Mouse (Mus musculus): ENCODE measurements around the gene Eva1b.

Gene Eva1b

GRCm38 (mm10) chr4:126147533-126148160 is at the start of gene Eva1b:
Gene Eva1b, plus strand, starts transcription at chr4:126147744.
- no peak for DNase-seq (ENCODE audit: low read depth)

- no peak for DNase-seq (ENCODE audit: low read depth)
Measured at GRCm38 (mm10) chr4:126099365-126099764, 48.2 kb upstream of the Eva1b start.

GRCm38 (mm10) chr4:126100764-126101163 is 46.8 kb upstream of the Eva1b start:
- DNase-seq (ENCODE audit: low read depth): no peak

- peak; percentile 77 for DNase-seq (ENCODE audit: low read depth)
Measured at GRCm38 (mm10) chr4:126102061-126102841, 45.3 kb upstream of the Eva1b start.

- DNase-seq (ENCODE audit: low read depth): peak; percentile 99
Measured at GRCm38 (mm10) chr4:126103057-126103581, 44.4 kb upstream of the Eva1b start.

- peak; percentile 99 for DNase-seq (ENCODE audit: low read depth)
Measured at GRCm38 (mm10) chr4:126103590-126104068, 43.9 kb upstream of the Eva1b start, which contains the start of gene Stk40. Gene Stk40, plus strand, starts transcription at chr4:126103957.

GRCm38 (mm10) chr4:126104261-126105075 is 43.1 kb upstream of the Eva1b start:
- DNase-seq (ENCODE audit: low read depth): peak; percentile 43

GRCm38 (mm10) chr4:126105131-126105783 is 42.3 kb upstream of the Eva1b start:
- DNase-seq (ENCODE audit: low read depth): no peak

GRCm38 (mm10) chr4:126108061-126108740 is 39.3 kb upstream of the Eva1b start:
- no peak for DNase-seq (ENCODE audit: low read depth)

- peak; percentile 80 for DNase-seq (ENCODE audit: low read depth)
Measured at GRCm38 (mm10) chr4:126109613-126110373, 37.8 kb upstream of the Eva1b start.

- peak; percentile 96 for DNase-seq (ENCODE audit: low read depth)
Measured at GRCm38 (mm10) chr4:126110374-126111152, 37.0 kb upstream of the Eva1b start.

- no peak for DNase-seq (ENCODE audit: low read depth)
Measured at GRCm38 (mm10) chr4:126111153-126111549, 36.4 kb upstream of the Eva1b start.

- no peak for DNase-seq (ENCODE audit: low read depth)
Measured at GRCm38 (mm10) chr4:126113243-126113642, 34.3 kb upstream of the Eva1b start.

GRCm38 (mm10) chr4:126113943-126114342 is 33.6 kb upstream of the Eva1b start:
- DNase-seq (ENCODE audit: low read depth): peak; percentile 74

- DNase-seq (ENCODE audit: low read depth): no peak
Measured at GRCm38 (mm10) chr4:126115411-126115810, 32.1 kb upstream of the Eva1b start.

GRCm38 (mm10) chr4:126115871-126116521 is 31.5 kb upstream of the Eva1b start:
- DNase-seq (ENCODE audit: low read depth): no peak

GRCm38 (mm10) chr4:126117116-126117515 is 30.4 kb upstream of the Eva1b start:
- no peak for DNase-seq (ENCODE audit: low read depth)

- no peak for DNase-seq (ENCODE audit: low read depth)
Measured at GRCm38 (mm10) chr4:126118651-126119050, 28.9 kb upstream of the Eva1b start.

GRCm38 (mm10) chr4:126119051-126119450 is 28.5 kb upstream of the Eva1b start:
- no peak for DNase-seq (ENCODE audit: low read depth)

All from 416B (cell line).